Mouse (Mus musculus): ENCODE results near the gene Vdr.

GRCm38 (mm10) chr15:97890450-97890849 is 20.0 kb downstream of the Vdr start:
- TF ChIP-seq CTCF (IDR thresholded peaks at IDR 0.05; ENCODE audit: low read depth, low read length) (no peak), POLR2A (IDR thresholded peaks at IDR 0.05; ENCODE audit: extremely low read depth, insufficient read depth, low read length) (no peak)
